Mouse (Mus musculus): Measurements from ENCODE around the gene Adamts20.

DNA sequence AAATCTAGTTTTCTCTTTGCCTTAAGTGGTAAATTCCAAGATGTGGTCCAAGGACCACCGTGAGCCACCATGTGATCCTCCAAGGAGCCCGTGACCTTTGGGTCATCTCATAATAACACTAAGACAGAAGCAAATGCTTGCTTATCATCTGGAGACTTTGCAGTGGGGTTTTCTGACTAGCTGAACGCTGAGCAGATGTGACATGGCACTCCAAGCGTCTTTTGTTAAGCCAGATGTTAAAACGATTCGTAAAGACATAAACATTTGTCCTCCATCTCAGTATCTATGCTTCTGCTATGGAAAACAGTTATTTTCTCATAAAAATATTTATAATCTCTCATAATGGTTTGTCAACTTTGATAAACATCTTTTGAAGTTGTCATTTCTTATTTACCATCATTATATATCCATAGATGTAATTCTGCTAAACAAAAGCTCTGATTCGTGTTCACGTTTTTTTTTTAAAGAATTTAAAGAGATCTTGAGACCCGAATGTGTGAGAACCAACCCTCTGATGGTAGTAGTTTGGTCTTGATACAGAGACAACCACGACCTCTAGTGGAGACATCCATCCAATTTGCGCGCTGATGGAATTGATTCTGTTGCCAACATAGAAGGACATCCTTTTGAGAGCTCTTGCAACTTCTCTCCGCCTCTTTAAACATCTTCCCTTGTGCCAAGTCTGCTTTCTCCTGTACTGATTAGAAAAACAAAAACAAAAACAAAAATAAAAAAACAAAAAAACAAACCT, 212.1 kb downstream of the Adamts20 start:
- no peak for TF ChIP-seq CTCF (IDR thresholded peaks at IDR 0.05; ENCODE audit: insufficient read depth, low read length)
- TF ChIP-seq POLR2A (IDR thresholded peaks at IDR 0.05; ENCODE audit: borderline replicate concordance, extremely low read depth, low read depth, low read length), result no peak

Data from lung, adult 2 months (tissue).